Mouse (Mus musculus) small intestine, adult 2 months (tissue): ENCODE measurements around the gene Tmem205. TPM values are rescaled to one million over a fixed set of nuclear protein-coding genes. Genes with fewer than 3 reads are reported as not detected.

Experiments
- H3K27ac ChIP-seq: fragments of 200-500 bp; 2 replicates; pipeline ENCODE4 v1.5.1; 2012; ENCODE audit warnings: low read depth, low read length, control low read depth, inconsistent platforms; ENCODE audit not compliant: insufficient read depth
- H3K27me3 ChIP-seq: fragments of 200-500 bp; 2 replicates; pipeline ENCODE4 v1.6.1; 2012; ENCODE audit warnings: mild to moderate bottlenecking, moderate library complexity, low read length, inconsistent platforms; ENCODE audit not compliant: control insufficient read depth, insufficient read depth
- H3K36me3 ChIP-seq: fragments of 200-500 bp; 2 replicates; pipeline ENCODE4 v1.6.1; 2012; ENCODE audit warnings: mild to moderate bottlenecking, low read length, control low read depth, inconsistent platforms; ENCODE audit not compliant: control insufficient read depth, insufficient read depth
- H3K4me1 ChIP-seq: fragments of 200-500 bp; 2 replicates; pipeline ENCODE4 v1.6.1; 2012; ENCODE audit warnings: low read length, inconsistent platforms, mixed read lengths; ENCODE audit not compliant: control insufficient read depth, insufficient read depth, insufficient read length
- H3K4me3 ChIP-seq: fragments of 200-500 bp; 2 replicates; pipeline ENCODE4 v1.5.1; 2012; ENCODE audit warnings: low read depth, mild to moderate bottlenecking, control low read depth, inconsistent platforms, low read length, moderate library complexity
- CTCF ChIP-seq: fragments of 200-500 bp; IDR thresholded peaks from 2 replicates; pipeline ENCODE4 v1.5.1; 2012; ENCODE audit warnings: low read depth, mild to moderate bottlenecking, control low read depth, inconsistent platforms, low read length, moderate library complexity, mixed read lengths; ENCODE audit not compliant: insufficient replicate concordance, insufficient read length; ENCODE audit errors: extremely low read depth
- POLR2A ChIP-seq: fragments of 200-500 bp; IDR thresholded peaks from 2 replicates; pipeline ENCODE4 v1.6.1; 2012; ENCODE audit warnings: low read depth, mild to moderate bottlenecking, control low read depth, inconsistent platforms, low read length, moderate library complexity
- WGBS: fragments of 180-500 bp; shearing (Covaris S2); methylation state at CpG from one replicate; pipeline ENCODE4 v1.1.7; 2018; 5-methylcytosine and 5-hydroxymethylcytosine counted together
- polyA plus RNA-seq: library from polyadenylated mRNA; depleted of rRNA; stranded (reverse); fragments of >200 nt; gene quantifications from 2 replicates; pipeline ENCODE4 v1.2.3, GENCODE M21; 2012

Gene Tmem205
- polyA plus RNA-seq, 1 experiment = 113 TPM

DNA sequence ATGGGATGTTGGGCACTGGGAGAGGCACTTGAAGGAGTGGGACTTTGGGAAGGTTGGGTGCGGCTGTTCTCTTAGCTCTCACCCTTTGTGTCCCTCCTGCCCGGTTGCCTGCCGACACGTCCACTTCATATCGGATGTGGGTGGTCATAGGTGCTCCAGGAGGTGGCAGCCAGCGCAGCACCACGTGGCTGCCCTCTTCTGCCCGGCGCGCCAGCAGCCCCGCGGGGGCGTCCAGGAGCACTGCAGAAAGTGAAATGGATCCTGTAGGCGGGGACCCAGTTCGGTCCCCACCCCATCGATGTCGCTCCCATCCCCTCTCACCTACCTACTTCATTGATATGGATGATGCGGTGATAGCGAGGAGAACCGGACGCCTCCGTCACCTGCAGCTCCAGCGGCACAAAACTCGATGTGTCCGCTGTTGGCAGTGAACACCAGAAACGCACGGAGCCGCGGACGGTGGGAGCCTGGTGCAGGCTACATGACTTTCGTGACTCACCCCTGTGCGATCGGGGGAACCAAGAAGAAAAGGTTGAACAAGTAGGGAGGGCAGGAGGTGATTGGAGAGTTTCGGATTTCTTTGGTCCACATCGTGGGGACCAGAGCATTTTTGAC lies 34.1 kb upstream of the Tmem205 start:
- Histone ChIP-seq H3K27me3 (peaks cover 29% of the 10 kb centered on the region), H3K4me3 (peak overlapping the region; percentile 57), H3K36me3 (no peaks in the 10 kb centered on the region), H3K27ac (no peak overlapping the region), H3K4me1 (peaks cover 17% of the 10 kb centered on the region)
- no peak for TF ChIP-seq POLR2A
- no peak for TF ChIP-seq CTCF
- 7% methylated on average over 35 of the region's 35 CpGs for WGBS

- peaks cover 29% of the 10 kb centered on the region for H3K27me3 ChIP-seq
- 25% methylated on average over 26 of the region's 26 CpGs for WGBS
- H3K36me3 ChIP-seq = no peaks in the 10 kb centered on the region
- peaks cover 17% of the 10 kb centered on the region for H3K4me1 ChIP-seq
- H3K4me3 ChIP-seq = no peak overlapping the region
- H3K27ac ChIP-seq = no peak overlapping the region
- TF ChIP-seq POLR2A (no peak), CTCF (no peak)
Observed at GRCm38 (mm10) chr9:21960558-21961208, 33.3 kb upstream of the Tmem205 start.

DNA sequence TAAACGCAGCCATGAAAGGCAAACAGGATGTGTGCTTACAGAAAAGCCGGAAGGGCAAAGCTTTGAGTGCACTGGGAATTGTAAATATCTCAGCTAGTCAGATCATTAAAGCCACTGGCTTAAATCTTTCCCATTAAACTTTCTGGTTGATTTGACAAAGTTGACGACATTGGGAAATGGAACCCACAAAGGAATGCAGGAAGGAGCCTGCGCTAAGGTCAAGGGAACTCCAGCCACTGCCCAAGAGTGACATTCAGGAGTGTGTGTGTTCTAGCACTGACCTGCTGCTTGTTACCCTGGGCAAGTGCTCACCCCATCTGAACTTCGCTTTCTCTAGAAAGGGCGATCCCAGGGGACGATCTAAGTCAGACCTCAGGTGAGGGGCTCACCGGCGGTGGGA lies 32.8 kb upstream of the Tmem205 start:
- TF ChIP-seq CTCF (no peak), POLR2A (no peak)
- peaks cover 17% of the 10 kb centered on the region for H3K4me1 ChIP-seq
- peaks cover 29% of the 10 kb centered on the region for H3K27me3 ChIP-seq
- H3K4me3 ChIP-seq = no peak overlapping the region
- no peaks in the 10 kb centered on the region for H3K36me3 ChIP-seq
- no peak overlapping the region for H3K27ac ChIP-seq
- WGBS = 66% methylated on average over 9 of the region's 9 CpGs

DNA sequence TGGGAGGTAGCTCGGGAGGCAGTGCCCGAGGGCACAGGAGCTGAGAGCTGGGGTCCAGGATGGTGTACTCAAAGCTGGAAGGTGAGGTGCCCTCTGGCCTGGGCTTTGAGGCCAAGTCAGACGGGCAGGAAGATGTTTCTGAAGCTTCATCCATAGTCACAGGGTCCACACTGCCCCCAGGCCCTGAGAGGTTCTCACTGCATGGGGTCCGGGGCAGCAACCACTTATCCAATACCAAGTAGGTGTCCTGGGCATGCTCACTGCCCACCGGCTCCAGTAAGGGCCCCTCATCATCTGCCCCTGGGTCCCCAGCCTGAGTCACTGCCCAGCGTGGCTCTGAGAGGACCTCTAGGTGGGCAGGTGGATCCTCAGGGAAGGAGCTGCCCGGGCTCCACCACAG lies 31.9 kb upstream of the Tmem205 start:
- Histone ChIP-seq H3K27me3 (peaks cover 29% of the 10 kb centered on the region), H3K4me3 (no peak overlapping the region), H3K36me3 (no peaks in the 10 kb centered on the region), H3K4me1 (peaks cover 17% of the 10 kb centered on the region), H3K27ac (no peak overlapping the region)
- no peak for TF ChIP-seq POLR2A
- no peak for TF ChIP-seq CTCF
- WGBS = 92% methylated on average over 7 of the region's 7 CpGs

DNA sequence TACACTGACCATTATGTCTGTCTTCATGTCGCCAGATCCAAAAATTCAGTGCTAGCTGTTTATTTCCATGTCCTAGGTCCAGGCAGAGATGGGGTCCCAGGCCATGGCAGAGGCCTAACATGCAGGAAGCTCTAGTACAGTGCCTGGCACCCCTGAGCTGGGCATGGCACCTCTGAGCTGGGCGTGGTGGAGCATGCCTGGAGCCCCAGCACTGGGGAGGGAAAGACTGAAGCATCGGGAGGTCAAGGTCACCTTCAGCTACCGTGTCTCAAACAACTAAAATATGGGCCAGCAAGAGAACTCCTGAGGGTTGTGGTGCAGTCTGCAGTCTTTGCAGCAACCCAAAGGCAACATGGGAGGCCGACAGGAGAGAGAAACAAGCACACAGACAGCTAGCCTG lies 31.0 kb upstream of the Tmem205 start:
- TF ChIP-seq POLR2A = no peak
- no peak for TF ChIP-seq CTCF
- peaks cover 28% of the 10 kb centered on the region for H3K27me3 ChIP-seq
- no peaks in the 10 kb centered on the region for H3K36me3 ChIP-seq
- H3K27ac ChIP-seq = no peak overlapping the region
- peaks cover 17% of the 10 kb centered on the region for H3K4me1 ChIP-seq
- no peak overlapping the region for H3K4me3 ChIP-seq
- 63% methylated on average over 5 of the region's 5 CpGs for WGBS

DNA sequence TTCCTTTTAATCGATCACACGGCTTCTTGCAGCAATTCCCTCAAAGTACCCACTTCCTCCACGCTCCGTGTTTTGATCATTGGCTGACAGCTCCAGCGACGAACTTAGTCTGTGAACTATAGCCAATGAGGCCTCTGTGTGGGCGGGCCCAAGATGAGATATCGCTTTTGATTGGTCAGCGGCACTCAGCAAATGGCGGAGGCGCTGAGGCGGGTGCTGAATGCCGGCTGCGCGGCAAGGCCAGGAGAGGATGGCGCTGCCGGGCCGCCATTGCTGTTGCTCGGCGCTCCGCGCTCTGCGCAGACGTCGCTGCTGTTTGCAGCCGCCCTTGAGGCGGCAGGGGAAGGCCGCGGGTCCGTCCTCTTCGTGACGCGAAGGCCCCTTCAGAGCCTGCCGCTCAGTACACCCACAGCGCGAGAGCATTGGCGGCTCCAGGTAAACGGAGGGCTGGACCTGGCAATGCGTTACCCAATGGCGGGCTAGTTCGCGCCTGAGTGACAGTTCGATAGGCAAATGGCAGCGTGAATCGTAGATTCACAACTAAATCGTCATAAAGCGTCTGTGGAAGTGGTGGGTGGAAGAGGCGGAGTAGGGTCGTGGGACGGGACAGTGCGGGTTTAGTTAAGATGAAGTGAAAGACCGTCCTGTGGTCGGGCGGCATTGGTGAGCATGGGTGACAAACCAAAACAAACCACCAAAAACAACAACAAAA lies 28.4 kb upstream of the Tmem205 start, which contains the start of gene Swsap1:
Swsap1 (plus strand) TSS at position 186 of the 712 bp plus-strand sequence.
- peaks cover 2% of the 10 kb centered on the region; the same call in 1 of the 2 replicates for H3K27me3 ChIP-seq
- under 1% methylated on average over 54 of the region's 54 CpGs for WGBS
- no peak for TF ChIP-seq CTCF
- peak; percentile 38; the same call in 1 of the 2 replicates for TF ChIP-seq POLR2A

GRCm38 (mm10) chr9:21955225-21955569 lies 27.8 kb upstream of the Tmem205 start:
- under 1% methylated on average over 18 of the region's 18 CpGs for WGBS
- no peak for TF ChIP-seq POLR2A
- TF ChIP-seq CTCF = peak; percentile 25; the same call in 1 of the 2 replicates
- H3K4me1 ChIP-seq = 0 out of 2 replicates have a peak, but pooled peaks cover 3% of the 10 kb centered on the region
- H3K4me3 ChIP-seq = peak overlapping the region; percentile 73
- no peaks in the 10 kb centered on the region for H3K36me3 ChIP-seq
- peak overlapping the region; percentile 82 for H3K27ac ChIP-seq
- no peaks in the 10 kb centered on the region for H3K27me3 ChIP-seq

More for the DNA sequence above, 28.4 kb upstream of the Tmem205 start, which contains the start of gene Swsap1:
- H3K4me3 ChIP-seq = peak within 1 kb of the TSS; percentile 73
- peak within 1 kb of the TSS; percentile 92 for H3K27ac ChIP-seq
- H3K36me3 ChIP-seq = no peaks in the 10 kb centered on the region
- 0 out of 2 replicates have a peak, but pooled peaks cover 3% of the 10 kb centered on the region for H3K4me1 ChIP-seq
